Mouse (Mus musculus): ENCODE results near the gene Ttc28. TPM values are rescaled to one million over a fixed set of nuclear protein-coding genes. Genes with fewer than 3 reads are reported as not detected.

The Ttc28 gene
- polyA plus RNA-seq, 1 experiment from 2014 or later, result 24.7 TPM

- no peak overlapping the region for H3K4me3 ChIP-seq
- no peaks in the 10 kb centered on the region for H3K9me3 ChIP-seq
- 0 out of 2 replicates have a peak, but pooled peaks cover 4% of the 10 kb centered on the region for H3K36me3 ChIP-seq
- WGBS, result 84% methylated on average over 8 of the region's 8 CpGs
- no peak overlapping the region for H3K27ac ChIP-seq (replicated peaks)
- no peak overlapping the region for H3K9ac ChIP-seq (replicated peaks)
- no peak for ATAC-seq (ENCODE audit: low FRiP score, low read depth)
- no peaks in the 10 kb centered on the region for H3K27me3 ChIP-seq
- H3K4me1 ChIP-seq, result peaks cover 24% of the 10 kb centered on the region; the same call in 1 of the 2 replicates
- H3K4me2 ChIP-seq (replicated peaks), result no peak overlapping the region
Measured at GRCm38 (mm10) chr5:111113694-111114375, 234.2 kb downstream of the Ttc28 start.

- 89% methylated on average over 10 of the region's 10 CpGs for WGBS
- no peaks in the 10 kb centered on the region for H3K27me3 ChIP-seq
- no peak for ATAC-seq (ENCODE audit: low FRiP score, low read depth)
Measured at GRCm38 (mm10) chr5:111114597-111114996, 235.0 kb downstream of the Ttc28 start.

GRCm38 (mm10) chr5:111115519-111116350 lies 236.1 kb downstream of the Ttc28 start:
- Histone ChIP-seq H3K4me2 (replicated peaks) (no peak overlapping the region), H3K36me3 (0 out of 2 replicates have a peak, but pooled peaks cover 4% of the 10 kb centered on the region), H3K27me3 (no peaks in the 10 kb centered on the region), H3K4me3 (no peak overlapping the region), H3K9me3 (no peaks in the 10 kb centered on the region), H3K9ac (replicated peaks) (no peak overlapping the region), H3K4me1 (peaks cover 35% of the 10 kb centered on the region), H3K27ac (replicated peaks) (no peak overlapping the region)
- WGBS, result 72% methylated on average over 15 of the region's 15 CpGs
- ATAC-seq (ENCODE audit: low FRiP score, low read depth), result no peak

More at GRCm38 (mm10) chr5:111114597-111114996, 235.0 kb downstream of the Ttc28 start:
- Histone ChIP-seq H3K27ac (replicated peaks) (no peak overlapping the region), H3K4me2 (replicated peaks) (no peak overlapping the region), H3K36me3 (0 out of 2 replicates have a peak, but pooled peaks cover 4% of the 10 kb centered on the region), H3K4me3 (no peak overlapping the region), H3K4me1 (peaks cover 24% of the 10 kb centered on the region; the same call in 1 of the 2 replicates), H3K9me3 (no peaks in the 10 kb centered on the region), H3K9ac (replicated peaks) (no peak overlapping the region)

GRCm38 (mm10) chr5:111119805-111120204 lies 240.2 kb downstream of the Ttc28 start:
- 84% methylated on average over 3 of the region's 3 CpGs for WGBS
- peaks cover 3% of the 10 kb centered on the region; the same call in 1 of the 2 replicates for H3K27me3 ChIP-seq
- no peaks in the 10 kb centered on the region for H3K36me3 ChIP-seq
- H3K27ac ChIP-seq (replicated peaks), result no peak overlapping the region
- H3K9ac ChIP-seq (replicated peaks), result no peak overlapping the region
- H3K9me3 ChIP-seq, result no peaks in the 10 kb centered on the region
- no peak for ATAC-seq (ENCODE audit: low FRiP score, low read depth)
- no peak overlapping the region for H3K4me2 ChIP-seq (replicated peaks)
- no peak overlapping the region for H3K4me3 ChIP-seq
- peaks cover 50% of the 10 kb centered on the region for H3K4me1 ChIP-seq

- H3K4me3 ChIP-seq, result no peak overlapping the region
- H3K4me2 ChIP-seq (replicated peaks), result no peak overlapping the region
- no peak overlapping the region for H3K27ac ChIP-seq (replicated peaks)
- H3K4me1 ChIP-seq, result peaks cover 45% of the 10 kb centered on the region
- peaks cover 3% of the 10 kb centered on the region; the same call in 1 of the 2 replicates for H3K27me3 ChIP-seq
- no peaks in the 10 kb centered on the region for H3K36me3 ChIP-seq
- H3K9ac ChIP-seq (replicated peaks), result no peak overlapping the region
- 85% methylated on average over 7 of the region's 7 CpGs for WGBS
- H3K9me3 ChIP-seq, result no peaks in the 10 kb centered on the region
- ATAC-seq (ENCODE audit: low FRiP score, low read depth), result no peak
Measured at GRCm38 (mm10) chr5:111120298-111120697, 240.7 kb downstream of the Ttc28 start.

- Histone ChIP-seq H3K9ac (replicated peaks) (no peak overlapping the region), H3K27ac (replicated peaks) (0 out of 2 replicates have a peak overlapping the region, but pooled peaks have one; percentile 39), H3K9me3 (no peaks in the 10 kb centered on the region), H3K4me3 (no peak overlapping the region), H3K4me1 (peaks cover 40% of the 10 kb centered on the region), H3K27me3 (peaks cover 3% of the 10 kb centered on the region; the same call in 1 of the 2 replicates), H3K4me2 (replicated peaks) (no peak overlapping the region), H3K36me3 (no peaks in the 10 kb centered on the region)
- ATAC-seq (ENCODE audit: low FRiP score, low read depth), result no peak
- 58% methylated on average over 10 of the region's 10 CpGs for WGBS
Measured at GRCm38 (mm10) chr5:111120705-111121420, 241.3 kb downstream of the Ttc28 start.

- Histone ChIP-seq H3K4me2 (replicated peaks) (no peak overlapping the region), H3K36me3 (no peaks in the 10 kb centered on the region), H3K27ac (replicated peaks) (peak overlapping the region; percentile 21; the same call in 1 of the 2 replicates), H3K27me3 (peaks cover 3% of the 10 kb centered on the region; the same call in 1 of the 2 replicates), H3K4me3 (no peak overlapping the region), H3K4me1 (peaks cover 37% of the 10 kb centered on the region), H3K9me3 (no peaks in the 10 kb centered on the region), H3K9ac (replicated peaks) (no peak overlapping the region)
- WGBS, result 57% methylated on average over 9 of the region's 9 CpGs
- ATAC-seq (ENCODE audit: low FRiP score, low read depth), result no peak
Measured at GRCm38 (mm10) chr5:111122332-111123049, 242.9 kb downstream of the Ttc28 start.

- 0 out of 2 replicates have a peak, but pooled peaks have one; percentile 19 for ATAC-seq (ENCODE audit: low FRiP score, low read depth)
- Histone ChIP-seq H3K9me3 (no peaks in the 10 kb centered on the region), H3K27me3 (peaks cover 3% of the 10 kb centered on the region; the same call in 1 of the 2 replicates), H3K27ac (replicated peaks) (peak overlapping the region; percentile 21; the same call in 1 of the 2 replicates), H3K9ac (replicated peaks) (no peak overlapping the region), H3K4me3 (no peak overlapping the region), H3K4me1 (peaks cover 37% of the 10 kb centered on the region), H3K36me3 (no peaks in the 10 kb centered on the region), H3K4me2 (replicated peaks) (no peak overlapping the region)
- 41% methylated on average over 12 of the region's 12 CpGs for WGBS
Measured at GRCm38 (mm10) chr5:111123050-111123746, 243.6 kb downstream of the Ttc28 start.

- WGBS, result 96% methylated on average over 7 of the region's 7 CpGs
- Histone ChIP-seq H3K4me1 (peaks cover 39% of the 10 kb centered on the region), H3K4me3 (no peak overlapping the region), H3K9ac (replicated peaks) (no peak overlapping the region), H3K36me3 (no peaks in the 10 kb centered on the region), H3K4me2 (replicated peaks) (no peak overlapping the region), H3K27ac (replicated peaks) (no peak overlapping the region), H3K9me3 (no peaks in the 10 kb centered on the region), H3K27me3 (peaks cover 3% of the 10 kb centered on the region; the same call in 1 of the 2 replicates)
- no peak for ATAC-seq (ENCODE audit: low FRiP score, low read depth)
Measured at GRCm38 (mm10) chr5:111124620-111125200, 245.1 kb downstream of the Ttc28 start.

GRCm38 (mm10) chr5:111125746-111126145 lies 246.1 kb downstream of the Ttc28 start:
- no peak for ATAC-seq (ENCODE audit: low FRiP score, low read depth)
- H3K27me3 ChIP-seq, result peaks cover 3% of the 10 kb centered on the region; the same call in 1 of the 2 replicates
- H3K4me3 ChIP-seq, result no peak overlapping the region
- H3K4me1 ChIP-seq, result peaks cover 29% of the 10 kb centered on the region
- no peak overlapping the region for H3K9ac ChIP-seq (replicated peaks)
- H3K27ac ChIP-seq (replicated peaks), result no peak overlapping the region
- 88% methylated on average over 12 of the region's 12 CpGs for WGBS
- H3K9me3 ChIP-seq, result no peaks in the 10 kb centered on the region
- H3K4me2 ChIP-seq (replicated peaks), result no peak overlapping the region
- H3K36me3 ChIP-seq, result no peaks in the 10 kb centered on the region
